28 mouse cellular contexts compared by ENCODE assay signal in the genomic region with DNA sequence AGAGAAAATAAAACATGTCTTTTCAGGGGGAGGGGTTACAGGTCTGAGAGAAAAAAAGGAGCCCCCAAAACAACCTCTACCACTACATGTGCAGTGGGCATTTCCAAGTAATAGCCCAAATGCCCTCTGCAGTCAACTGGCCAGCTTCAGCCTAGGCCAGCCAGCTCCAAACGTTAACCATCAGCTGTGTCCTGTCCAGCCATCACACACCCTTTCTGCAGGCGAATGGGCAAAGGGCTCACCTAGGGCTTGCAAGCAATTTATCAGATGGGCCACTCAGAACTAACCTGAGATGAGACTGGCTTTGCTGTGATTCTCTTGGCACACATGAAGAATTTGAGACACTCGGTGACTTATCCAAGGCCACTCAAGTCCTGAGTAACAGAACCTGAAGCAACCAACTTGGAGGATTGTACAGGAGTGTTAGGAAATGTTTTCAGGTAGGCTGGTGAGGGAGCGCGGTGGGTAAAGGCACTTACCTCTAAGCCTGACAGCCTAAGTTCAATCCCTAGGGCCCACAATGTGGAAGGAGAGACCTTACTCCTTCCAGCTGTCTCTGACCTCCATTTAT. TPM values are rescaled to one million over a fixed set of nuclear protein-coding genes. Genes with fewer than 3 reads are reported as not detected.
DNase-seq lines count a peak whose midpoint lies in the region; ATAC-seq and TF ChIP-seq lines count a peak whose summit lies in the region.
"Had no signal": no experiment of that assay in that cellular context is flagged by ENCODE, and none has a peak within 500 bp of the region (broad histone marks: within the 10 kb centered on the region; RNA-seq: fewer than 3 reads in every experiment).

No protein-coding gene starts in this region.

- no peak overlapping the region for H3ac ChIP-seq in myocyte (ENCODE audit: control insufficient read depth, insufficient read length)

- DNase-seq in heart, adult 11 months = peak; percentile 84
- DNase-seq in heart, postnatal 14 days = no peak
- DNase-seq in kidney, adult 2 months = peak; percentile 57
- DNase-seq in kidney, postnatal 10 days = no peak
- DNase-seq in liver, adult 2 months (ENCODE audit: extremely low read depth, low read depth, low spot score) = peak; percentile 60
- DNase-seq: adrenal gland, postnatal 14 days; cerebellum, adult 18-20 months; cerebellum, postnatal 14 days; forebrain, postnatal 0 days; gastrocnemius, postnatal 10 days; heart, adult 18-20 months; layer of hippocampus, postnatal 36 days; left cerebral cortex, postnatal 4 days; liver; lung, adult 18-20 months; lung, postnatal 4 days; right cerebral cortex, adult 18-20 months; spleen, adult 18-20 months; thymus, postnatal 14 days had no signal

- no peak overlapping the region for H3K4me2 ChIP-seq in liver, embryonic 12.5 days
- H3K4me2 ChIP-seq in myocyte (ENCODE audit: low read depth) = no peak overlapping the region

- H3K9me3 ChIP-seq in liver, embryonic 12.5 days (replicated peaks) = no peaks in the 10 kb centered on the region
- H3K9me3 ChIP-seq: embryonic facial prominence, embryonic 10.5 days; forebrain, embryonic 12.5 days; kidney, embryonic 15.5 days had no signal

- H3K9ac ChIP-seq in liver, adult 2 months (ENCODE audit: low read depth, low read length) = no peak overlapping the region
- H3K9ac ChIP-seq in liver, embryonic 12.5 days = no peak overlapping the region

- H3K79me2 ChIP-seq in liver, adult 2 months (ENCODE audit: control insufficient read depth, insufficient read depth, low read length) = peaks cover 16% of the 10 kb centered on the region; the same call in 1 of the 2 replicates
- H3K79me2 ChIP-seq in myocyte (ENCODE audit: control insufficient read depth, insufficient read depth) = peaks cover 32% of the 10 kb centered on the region

- no peaks in the 10 kb centered on the region for H3K36me3 ChIP-seq in kidney, adult 2 months (ENCODE audit: control insufficient read depth, insufficient read depth, low read length)
- no peaks in the 10 kb centered on the region for H3K36me3 ChIP-seq in liver, adult 2 months (ENCODE audit: control insufficient read depth, insufficient read depth, low read length)
- H3K36me3 ChIP-seq in liver, embryonic 12.5 days = no peaks in the 10 kb centered on the region
- no peaks in the 10 kb centered on the region for H3K36me3 ChIP-seq in myocyte (ENCODE audit: control insufficient read depth, insufficient read depth)
- H3K36me3 ChIP-seq: embryonic facial prominence, embryonic 10.5 days; embryonic facial prominence, embryonic 15.5 days; forebrain, embryonic 12.5 days; heart, embryonic 12.5 days; kidney, embryonic 15.5 days; midbrain, embryonic 13.5 days had no signal

- no peaks in the 10 kb centered on the region for H3K27me3 ChIP-seq in kidney, adult 2 months (replicated peaks; ENCODE audit: control insufficient read depth, insufficient read depth, low read length)
- H3K27me3 ChIP-seq in liver, adult 2 months (ENCODE audit: control insufficient read depth, insufficient read depth, low read length) = no peaks in the 10 kb centered on the region
- no peaks in the 10 kb centered on the region for H3K27me3 ChIP-seq in liver, embryonic 12.5 days (replicated peaks)
- H3K27me3 ChIP-seq in myocyte (ENCODE audit: control insufficient read depth, insufficient read depth, insufficient read length) = no peaks in the 10 kb centered on the region
- H3K27me3 ChIP-seq: embryonic facial prominence, embryonic 15.5 days; forebrain, embryonic 12.5 days; heart, embryonic 12.5 days; kidney, embryonic 15.5 days; midbrain, embryonic 13.5 days had no signal

- intact Hi-C loops in heart, postnatal 14 days (cut with DNase I) = loop anchor here (2.0 to 10.0 kb wide), 3 partner anchors 39 to 93 kb away; no protein-coding TSS in a partner anchor

- no peak for ATAC-seq in liver, embryonic 12.5 days
- ATAC-seq: lung, postnatal 0 days had no signal

- H3K4me3 ChIP-seq in kidney, adult 2 months (ENCODE audit: insufficient read depth, low read depth, low read length) = no peak overlapping the region
- no peak overlapping the region for H3K4me3 ChIP-seq in liver, adult 2 months (ENCODE audit: insufficient read depth, low read depth, low read length)
- no peak overlapping the region for H3K4me3 ChIP-seq in liver, embryonic 12.5 days
- peak overlapping the region; percentile 75 for H3K4me3 ChIP-seq in myocyte

- 73% methylated on average over 5 of the region's 5 CpGs for WGBS in kidney, adult 2 months
- WGBS in liver, adult 2 months = 57% methylated on average over 5 of the region's 5 CpGs
- WGBS in liver, embryonic 12.5 days (ENCODE audit: insufficient replicate concordance) = 74% methylated on average over 5 of the region's 5 CpGs

- no peak for TF ChIP-seq POLR2A in kidney, adult 2 months (IDR thresholded peaks at IDR 0.05; ENCODE audit: low read depth, low read length)
- TF ChIP-seq POLR2A in liver, adult 2 months (IDR thresholded peaks at IDR 0.05; ENCODE audit: extremely low read depth, insufficient read depth, low read length) = no peak
- no peak for TF ChIP-seq POLR2A in myocyte (IDR thresholded peaks at IDR 0.05; ENCODE audit: insufficient read length, low read depth)

- TF ChIP-seq CTCF in kidney, adult 2 months (conservative IDR thresholded peaks at IDR 0.05; ENCODE audit: insufficient read depth, insufficient read length, low read depth, low read length) = no peak
- no peak for TF ChIP-seq CTCF in liver, adult 2 months (IDR thresholded peaks at IDR 0.05; ENCODE audit: low read depth, low read length)

- peaks cover 4% of the 10 kb centered on the region for H3K4me1 ChIP-seq in kidney, adult 2 months (ENCODE audit: control insufficient read depth, insufficient read depth, low read length)
- peaks cover 7% of the 10 kb centered on the region for H3K4me1 ChIP-seq in liver, adult 2 months (ENCODE audit: control insufficient read depth, insufficient read depth, low read length)
- H3K4me1 ChIP-seq in liver, embryonic 12.5 days = peaks cover 29% of the 10 kb centered on the region

- no peak overlapping the region for H3K27ac ChIP-seq in kidney, adult 2 months (ENCODE audit: insufficient read depth, low read depth, low read length)
- H3K27ac ChIP-seq in liver, adult 2 months (replicated peaks; ENCODE audit: insufficient read depth, low read depth, low read length) = no peak overlapping the region
- no peak overlapping the region for H3K27ac ChIP-seq in liver, embryonic 12.5 days

TF ChIP-seq in myocyte, 11 proteins besides CTCF, POLR2A, EP300 and RAD21:
- TF ChIP-seq USF1 (IDR thresholded peaks at IDR 0.05; ENCODE audit: low read depth) = no peak
- TF ChIP-seq CEBPB (IDR thresholded peaks at IDR 0.05; ENCODE audit: insufficient read depth, poor library complexity, severe bottlenecking) = no peak
- TF ChIP-seq E2F4 (IDR thresholded peaks at IDR 0.05; ENCODE audit: insufficient read depth) = no peak
- TF ChIP-seq SRF (IDR thresholded peaks at IDR 0.05; ENCODE audit: control insufficient read depth, insufficient read length, low read depth) = no peak
- no peak for TF ChIP-seq MYOG (IDR thresholded peaks at IDR 0.05; ENCODE audit: control insufficient read depth in 1 of 3, insufficient read depth in 1 of 3, insufficient read length in 2 of 3, low read depth in 2 of 3)
- TF ChIP-seq REST (IDR thresholded peaks at IDR 0.05; ENCODE audit: insufficient read depth, insufficient read length) = no peak
- no peak for TF ChIP-seq MYOD1 (IDR thresholded peaks at IDR 0.05; ENCODE audit: control insufficient read depth in 1 of 3, insufficient read length in 2 of 3, low read depth in 2 of 3)
- TF ChIP-seq TCF3 (IDR thresholded peaks at IDR 0.05; ENCODE audit: insufficient read length, low read depth) = no peak
- TF ChIP-seq MAX (IDR thresholded peaks at IDR 0.05; ENCODE audit: low read depth) = no peak

RNA-seq across cellular contexts. Expression of a gene that starts 1.3 kb away (rescaled TPM):
- total RNA-seq in heart, postnatal 14 days (2021) = 10 to 100 TPM; 56.1 to 62.8 TPM
- 39.6 and 46.0 TPM in 2 replicates for polyA plus RNA-seq in kidney, adult 2 months (2012; rRNA removed)
- total RNA-seq in liver, adult 2 months (2014; rRNA removed) = 48.2 and 54.3 TPM in 2 replicates
- polyA plus RNA-seq in liver, adult 2 months (2012; rRNA removed) = 15.0 and 15.1 TPM in 2 replicates
- 12.6 and 13.1 TPM in 2 replicates for polyA plus RNA-seq in liver, embryonic 12.5 days (2016; fragmentation: Nextera tagmentation; extraction: Ambion mirVana)
- polyA plus RNA-seq in myocyte (2012; fragmentation: generic; extraction: Trizol) = 8.4 TPM

Comparison
In these comparisons a context has a peak if more than half of its experiments do, and no peak if none do; other contexts are left out.
1. DNase-seq: peak in heart, adult 11 months (single experiment), kidney, adult 2 months (single experiment) and liver, adult 2 months (single experiment); none in heart, postnatal 14 days (0 of 2) and kidney, postnatal 10 days (single experiment).